Mouse (Mus musculus) hindlimb bud, embryonic 11.5 days (tissue): ENCODE data around the gene Trrap.
"Not testable (repeated sequence)": the region's sequence is repeated elsewhere in the genome, so short reads cannot be mapped to it uniquely, and the experiment has no call there.

Experiments
- DNase-seq: peaks from one replicate; pipeline ENCODE4 v3.0.0-alpha.2; 2012; ENCODE audit warnings: low read depth, low spot score; ENCODE audit errors: extremely low spot score

Gene Trrap

GRCm38 (mm10) chr5:144767106-144767798 lies at the start of gene Trrap:
Gene Trrap (plus strand): TSS chr5:144767732.
- DNase-seq, result not testable (repeated sequence)

GRCm38 (mm10) chr5:144719781-144720180 lies 47.8 kb upstream of the Trrap start:
- no peak for DNase-seq

GRCm38 (mm10) chr5:144720281-144720680 lies 47.3 kb upstream of the Trrap start:
- DNase-seq, result no peak

- DNase-seq, result no peak
These were observed 42.6 kb upstream of the Trrap start for GRCm38 (mm10) chr5:144724926-144725325.

GRCm38 (mm10) chr5:144725554-144725953 lies 42.0 kb upstream of the Trrap start:
- DNase-seq, result no peak

- no peak for DNase-seq
These were observed 40.4 kb upstream of the Trrap start for GRCm38 (mm10) chr5:144727119-144727518.

- no peak for DNase-seq
These were observed 39.3 kb upstream of the Trrap start for GRCm38 (mm10) chr5:144728237-144728636.

GRCm38 (mm10) chr5:144729216-144729615 lies 38.3 kb upstream of the Trrap start:
- DNase-seq, result no peak

- DNase-seq, result peak; percentile 52
These were observed 33.6 kb upstream of the Trrap start for GRCm38 (mm10) chr5:144733953-144734352.

- DNase-seq, result peak; percentile 41
These were observed 32.6 kb upstream of the Trrap start for GRCm38 (mm10) chr5:144734949-144735348.

- no peak for DNase-seq
These were observed 30.4 kb upstream of the Trrap start for GRCm38 (mm10) chr5:144737101-144737500.

- DNase-seq, result no peak
These were observed 15.1 kb upstream of the Trrap start for GRCm38 (mm10) chr5:144752432-144752831.

- no peak for DNase-seq
These were observed 14.5 kb upstream of the Trrap start for GRCm38 (mm10) chr5:144753041-144753440.

GRCm38 (mm10) chr5:144755191-144755590 lies 12.3 kb upstream of the Trrap start:
- DNase-seq, result no peak

- no peak for DNase-seq
These were observed 10.1 kb upstream of the Trrap start for GRCm38 (mm10) chr5:144757402-144757801.

GRCm38 (mm10) chr5:144758422-144758821 lies 9.1 kb upstream of the Trrap start:
- no peak for DNase-seq

- DNase-seq, result no peak
These were observed 6.2 kb upstream of the Trrap start, which contains the start of gene Tmem130 for GRCm38 (mm10) chr5:144761161-144761868. Gene Tmem130 (minus strand): TSS chr5:144761818.

- DNase-seq, result no peak
These were observed 1.5 kb upstream of the Trrap start for GRCm38 (mm10) chr5:144766026-144766425.

- no peak for DNase-seq
These were observed 886 bp upstream of the Trrap start for GRCm38 (mm10) chr5:144766646-144767045.

GRCm38 (mm10) chr5:144767911-144768841 lies 644 bp downstream of the Trrap start:
- peak; percentile 46 for DNase-seq

- DNase-seq, result no peak
These were observed 1.5 kb downstream of the Trrap start for GRCm38 (mm10) chr5:144769067-144769482.
